ENCODE assay signal across 20 mouse cellular contexts in the genomic region with DNA sequence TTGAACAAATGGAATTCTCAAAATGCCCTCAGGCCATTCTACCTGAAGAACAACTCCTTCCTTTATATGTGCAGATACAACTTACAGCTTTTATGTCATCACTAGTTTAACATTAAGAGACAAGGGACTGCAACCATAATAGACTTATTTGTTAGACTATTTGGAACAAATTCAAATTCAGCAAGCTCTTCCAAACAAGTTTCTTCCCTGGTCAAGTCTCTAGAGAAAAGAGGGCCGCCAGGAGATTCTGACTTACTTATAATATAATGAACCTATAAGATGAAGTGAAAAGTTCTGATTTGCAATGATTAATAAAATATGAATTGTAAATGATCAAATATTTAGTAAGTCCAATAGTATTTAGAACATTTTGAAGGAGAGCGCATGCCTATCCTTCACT. TPM values are rescaled to one million over a fixed set of nuclear protein-coding genes. Genes with fewer than 3 reads are reported as not detected.
DNase-seq lines count a peak whose midpoint lies in the region; ATAC-seq lines count a peak whose summit lies in the region.
"Had no signal": no experiment of that assay in that cellular context is flagged by ENCODE, and none has a peak within 500 bp of the region (broad histone marks: within the 10 kb centered on the region; RNA-seq: fewer than 3 reads in every experiment).

Gene Olfr1238 (minus strand): TSS at position 101 of the 400 bp plus-strand sequence.

- WGBS in embryonic facial prominence, embryonic 14.5 days = 90% methylated on average over 2 of the region's 2 CpGs
- 95% methylated on average over 2 of the region's 2 CpGs for WGBS in embryonic facial prominence, embryonic 10.5 days

- H3K27ac ChIP-seq in embryonic facial prominence, embryonic 14.5 days (replicated peaks; ENCODE audit: low read depth, low read length) = no peak within 1 kb of the TSS
- no peak within 1 kb of the TSS for H3K27ac ChIP-seq in embryonic facial prominence, embryonic 10.5 days (replicated peaks)

- peak; percentile 11 for DNase-seq in embryonic facial prominence, embryonic 14.5 days (ENCODE audit: low spot score)
- DNase-seq in embryonic facial prominence, embryonic 10.5 days (ENCODE audit: low spot score) = no peak
- DNase-seq: adrenal gland, adult 2 months; adrenal gland, adult 8-10 months; adrenal gland, postnatal 10 days; adrenal gland, postnatal 14 days; adrenal gland, postnatal 25 days; adrenal gland, postnatal 36 days; B cell, adult 2 months; cerebellum, adult 11 months; cerebellum, adult 11-12 months; cerebellum, adult 18-20 months; cerebellum, adult 2 months had no signal

- ATAC-seq in embryonic facial prominence, embryonic 14.5 days (ENCODE audit: low read depth) = no peak
- ATAC-seq: activated CD4-positive, CD25-positive, alpha-beta regulatory T cell, adult 4 months; CD4-positive, CD25-positive, alpha-beta regulatory T cell, adult 4 months; Patski had no signal

- H3K9ac ChIP-seq in embryonic facial prominence, embryonic 14.5 days (ENCODE audit: low read depth, low read length) = no peak within 1 kb of the TSS

- no peak within 1 kb of the TSS for H3K4me3 ChIP-seq in embryonic facial prominence, embryonic 14.5 days (ENCODE audit: low read depth, low read length)
- no peak within 1 kb of the TSS for H3K4me3 ChIP-seq in embryonic facial prominence, embryonic 10.5 days

- no peaks in the 10 kb centered on the region for H3K27me3 ChIP-seq in embryonic facial prominence, embryonic 14.5 days (replicated peaks; ENCODE audit: control insufficient read depth, insufficient read depth, low read length)
- H3K27me3 ChIP-seq in embryonic facial prominence, embryonic 10.5 days (replicated peaks; ENCODE audit: low read depth, poor library complexity, severe bottlenecking) = no peaks in the 10 kb centered on the region
- H3K27me3 ChIP-seq: CH12.LX, Patski had no signal

- H3K4me2 ChIP-seq in embryonic facial prominence, embryonic 14.5 days (ENCODE audit: low read depth, low read length) = no peak within 1 kb of the TSS

- H3K4me1 ChIP-seq in embryonic facial prominence, embryonic 14.5 days (ENCODE audit: control insufficient read depth, insufficient read depth, low read length) = no peaks in the 10 kb centered on the region
- H3K4me1 ChIP-seq in embryonic facial prominence, embryonic 10.5 days = no peaks in the 10 kb centered on the region

- no peaks in the 10 kb centered on the region for H3K36me3 ChIP-seq in embryonic facial prominence, embryonic 14.5 days (ENCODE audit: control insufficient read depth, insufficient read depth, low read length)
- H3K36me3 ChIP-seq in embryonic facial prominence, embryonic 10.5 days (replicated peaks) = no peaks in the 10 kb centered on the region
- H3K36me3 ChIP-seq: G1E had no signal

- no peaks in the 10 kb centered on the region for H3K9me3 ChIP-seq in embryonic facial prominence, embryonic 14.5 days (ENCODE audit: control insufficient read depth, low read length)
- H3K9me3 ChIP-seq in embryonic facial prominence, embryonic 10.5 days = no peaks in the 10 kb centered on the region
- H3K9me3 ChIP-seq: G1E had no signal

RNA-seq across cellular contexts. Expression of gene Olfr1238, which starts in this region (rescaled TPM):
- not detected in 2 replicates for polyA plus RNA-seq in embryonic facial prominence, embryonic 14.5 days (2014; fragmentation: Nextera tagmentation; extraction: Ambion mirVana)
- not detected in 2 replicates for polyA plus RNA-seq in embryonic facial prominence, embryonic 10.5 days (2016; fragmentation: Nextera tagmentation; extraction: Ambion mirVana)
- polyA plus RNA-seq: activated CD4-positive, CD25-positive, alpha-beta regulatory T cell, adult 4 months; adrenal gland, adult 2 months; brain, embryonic 14.5 days; C2C12; CD4-positive, CD25-positive, alpha-beta regulatory T cell, adult 4 months; cerebellum, adult 2 months; G1E; Patski had no signal

Comparison
In these comparisons a context has a peak if more than half of its experiments do, and no peak if none do; other contexts are left out.
1. Peak in DNase-seq in embryonic facial prominence, embryonic 14.5 days; RNA of the gene not detected or under 1 TPM.